Mouse (Mus musculus) forebrain, embryonic 11.5 days (tissue): ENCODE measurements at regions not wholly inside any gene's neighbourhood (a gene's known extent, or its start where the extent isn't known, plus 50 kb on each side); places are given as distances from the start of the nearest gene placed in this dataset.
A peak's percentile ranks its signal among the peaks of the same experiment; 100 is the strongest.

ENCODE experiments used
- ATAC-seq: fragments of 200-750 bp; cut with Nextera tagmentation; replicated peaks from 2 replicates; pipeline ENCODE4 v1.8.0; 2017; ENCODE audit warnings: moderate TSS enrichment; ENCODE audit not compliant: low FRiP score
- DNase-seq: peaks from one replicate; pipeline ENCODE4 v3.0.0-alpha.2; 2017; ENCODE audit warnings: low spot score
- H3K27ac ChIP-seq: fragments of 300-500 bp; sonication (generic); 2 replicates; pipeline ENCODE4 v1.5.1; 2014; ENCODE audit warnings: low read depth, low read length
- H3K27me3 ChIP-seq: fragments of 300-500 bp; sonication (generic); 2 replicates; pipeline ENCODE4 v1.6.1; 2014; ENCODE audit warnings: mild to moderate bottlenecking, low read length, mixed read lengths; ENCODE audit not compliant: control insufficient read depth, insufficient read depth
- H3K36me3 ChIP-seq: fragments of 300-500 bp; sonication (generic); 2 replicates; pipeline ENCODE4 v1.6.1; 2014; ENCODE audit warnings: mild to moderate bottlenecking, low read length, moderate library complexity, mixed read lengths; ENCODE audit not compliant: control insufficient read depth, insufficient read depth
- H3K4me1 ChIP-seq: fragments of 300-500 bp; sonication (generic); replicated peaks from 2 replicates; pipeline ENCODE4 v1.6.1; 2014; ENCODE audit warnings: low read length, mixed read lengths; ENCODE audit not compliant: control insufficient read depth, insufficient read depth
- H3K4me2 ChIP-seq: fragments of 300-500 bp; sonication (generic); 2 replicates; pipeline ENCODE4 v1.6.1; 2014; ENCODE audit warnings: low read depth, mild to moderate bottlenecking, low read length, moderate library complexity, mixed read lengths; ENCODE audit not compliant: severe bottlenecking
- H3K4me3 ChIP-seq: fragments of 300-500 bp; sonication (generic); 2 replicates; pipeline ENCODE4 v1.5.1; 2014; ENCODE audit warnings: low read depth, low read length
- H3K9ac ChIP-seq: fragments of 300-500 bp; sonication (generic); 2 replicates; pipeline ENCODE4 v1.6.1; 2014; ENCODE audit warnings: low read length
- H3K9me3 ChIP-seq: fragments of 300-500 bp; sonication (generic); 2 replicates; pipeline ENCODE4 v1.6.1; 2016; ENCODE audit warnings: low read length, mixed read lengths; ENCODE audit not compliant: control insufficient read depth
- WGBS: fragments of 180-500 bp; shearing (Covaris S2); extraction: QIAGEN DNeasy Blood & Tissue Kit; methylation state at CpG from one replicate; pipeline ENCODE4 v1.1.7; 2014; 5-methylcytosine and 5-hydroxymethylcytosine counted together

GRCm38 (mm10) chr16:51457166-51457565, 573.9 kb upstream of the Cblb start:
- Histone ChIP-seq H3K27me3 (no peaks in the 10 kb centered on the region), H3K27ac (no peak overlapping the region), H3K4me1 (no peaks in the 10 kb centered on the region), H3K36me3 (no peaks in the 10 kb centered on the region), H3K4me2 (no peak overlapping the region), H3K9ac (no peak overlapping the region), H3K4me3 (no peak overlapping the region), H3K9me3 (no peaks in the 10 kb centered on the region)
- 59% methylated on average over 1 of the region's 1 CpGs for WGBS
- DNase-seq (no peak), ATAC-seq (no peak)

- no peaks in the 10 kb centered on the region for H3K9me3 ChIP-seq
- H3K4me2 ChIP-seq, result no peak overlapping the region
- H3K27ac ChIP-seq, result no peak overlapping the region
- H3K9ac ChIP-seq, result no peak overlapping the region
- H3K27me3 ChIP-seq, result no peaks in the 10 kb centered on the region
- no peaks in the 10 kb centered on the region for H3K4me1 ChIP-seq
- DNase-seq, result no peak
- no peak overlapping the region for H3K4me3 ChIP-seq
- no peak for ATAC-seq
- H3K36me3 ChIP-seq, result no peaks in the 10 kb centered on the region
- 82% methylated on average over 3 of the region's 3 CpGs for WGBS
Observed at GRCm38 (mm10) chr16:51475690-51476089, 555.3 kb upstream of the Cblb start.

GRCm38 (mm10) chr16:51496096-51496495, 534.9 kb upstream of the Cblb start:
- H3K27me3 ChIP-seq, result no peaks in the 10 kb centered on the region
- H3K4me3 ChIP-seq, result no peak overlapping the region
- H3K27ac ChIP-seq, result no peak overlapping the region
- no peaks in the 10 kb centered on the region for H3K9me3 ChIP-seq
- ATAC-seq (no peak), DNase-seq (no peak)
- WGBS, result 93% methylated on average over 2 of the region's 2 CpGs
- H3K36me3 ChIP-seq, result no peaks in the 10 kb centered on the region
- H3K4me2 ChIP-seq, result no peak overlapping the region
- no peaks in the 10 kb centered on the region for H3K4me1 ChIP-seq
- no peak overlapping the region for H3K9ac ChIP-seq

GRCm38 (mm10) chr16:51497777-51498176, 533.2 kb upstream of the Cblb start:
- H3K9me3 ChIP-seq, result no peaks in the 10 kb centered on the region
- no peak overlapping the region for H3K27ac ChIP-seq
- no peaks in the 10 kb centered on the region for H3K4me1 ChIP-seq
- H3K4me2 ChIP-seq, result no peak overlapping the region
- DNase-seq (no peak), ATAC-seq (no peak)
- H3K9ac ChIP-seq, result no peak overlapping the region
- H3K4me3 ChIP-seq, result no peak overlapping the region
- H3K27me3 ChIP-seq, result no peaks in the 10 kb centered on the region
- no peaks in the 10 kb centered on the region for H3K36me3 ChIP-seq
- 91% methylated on average over 7 of the region's 7 CpGs for WGBS

- no peak overlapping the region for H3K4me2 ChIP-seq
- no peaks in the 10 kb centered on the region for H3K36me3 ChIP-seq
- DNase-seq (peak; percentile 42), ATAC-seq (0 out of 2 replicates have a peak, but pooled peaks have one; percentile 31)
- H3K4me1 ChIP-seq, result no peaks in the 10 kb centered on the region
- no peaks in the 10 kb centered on the region for H3K27me3 ChIP-seq
- H3K9me3 ChIP-seq, result no peaks in the 10 kb centered on the region
- H3K4me3 ChIP-seq, result no peak overlapping the region
- H3K27ac ChIP-seq, result no peak overlapping the region
- H3K9ac ChIP-seq, result no peak overlapping the region
- 58% methylated on average over 3 of the region's 3 CpGs for WGBS
Observed at GRCm38 (mm10) chr16:51517079-51517478, 513.9 kb upstream of the Cblb start.

- no peak for DNase-seq
- H3K9ac ChIP-seq, result no peak overlapping the region
- H3K4me2 ChIP-seq, result no peak overlapping the region
- H3K27me3 ChIP-seq, result no peaks in the 10 kb centered on the region
- no peak for ATAC-seq
- H3K36me3 ChIP-seq, result no peaks in the 10 kb centered on the region
- 76% methylated on average over 4 of the region's 4 CpGs for WGBS
- H3K9me3 ChIP-seq, result no peaks in the 10 kb centered on the region
- no peaks in the 10 kb centered on the region for H3K4me1 ChIP-seq
- no peak overlapping the region for H3K27ac ChIP-seq
- no peak overlapping the region for H3K4me3 ChIP-seq
Observed at GRCm38 (mm10) chr16:51520762-51521161, 510.3 kb upstream of the Cblb start.

- Histone ChIP-seq H3K4me1 (no peaks in the 10 kb centered on the region), H3K27ac (0 out of 2 replicates have a peak overlapping the region, but pooled peaks have one; percentile 3), H3K36me3 (no peaks in the 10 kb centered on the region), H3K27me3 (no peaks in the 10 kb centered on the region), H3K4me2 (no peak overlapping the region), H3K4me3 (no peak overlapping the region), H3K9me3 (no peaks in the 10 kb centered on the region), H3K9ac (no peak overlapping the region)
- peak; percentile 69 for ATAC-seq
- 82% methylated on average over 13 of the region's 13 CpGs for WGBS
- DNase-seq, result peak; percentile 57
Observed at GRCm38 (mm10) chr16:51521317-51522092, 509.5 kb upstream of the Cblb start.

GRCm38 (mm10) chr16:51524023-51524422, 507.0 kb upstream of the Cblb start:
- Histone ChIP-seq H3K36me3 (no peaks in the 10 kb centered on the region), H3K4me3 (no peak overlapping the region), H3K27ac (no peak overlapping the region), H3K4me2 (no peak overlapping the region), H3K27me3 (no peaks in the 10 kb centered on the region), H3K4me1 (no peaks in the 10 kb centered on the region), H3K9ac (no peak overlapping the region), H3K9me3 (no peaks in the 10 kb centered on the region)
- DNase-seq, result no peak
- 91% methylated on average over 1 of the region's 1 CpGs for WGBS
- no peak for ATAC-seq

- H3K27ac ChIP-seq, result no peak overlapping the region
- no peaks in the 10 kb centered on the region for H3K9me3 ChIP-seq
- ATAC-seq (no peak), DNase-seq (no peak)
- H3K27me3 ChIP-seq, result no peaks in the 10 kb centered on the region
- H3K4me3 ChIP-seq, result no peak overlapping the region
- H3K4me1 ChIP-seq, result no peaks in the 10 kb centered on the region
- H3K9ac ChIP-seq, result no peak overlapping the region
- H3K36me3 ChIP-seq, result no peaks in the 10 kb centered on the region
- no peak overlapping the region for H3K4me2 ChIP-seq
- 90% methylated on average over 1 of the region's 1 CpGs for WGBS
Observed at GRCm38 (mm10) chr16:51532496-51532895, 498.5 kb upstream of the Cblb start.
